Mouse (Mus musculus) stomach, embryonic 16.5 days (tissue): ENCODE data around the gene S100a1. TPM values are rescaled to one million over a fixed set of nuclear protein-coding genes. Genes with fewer than 3 reads are reported as not detected.

ENCODE experiments used
- ATAC-seq: fragments of 200-750 bp; cut with Nextera tagmentation; 2 replicates; pipeline ENCODE4 v1.8.0; 2017; ENCODE audit warnings: moderate number of reproducible peaks, moderate TSS enrichment; ENCODE audit not compliant: insufficient read depth, low FRiP score
- H3K27ac ChIP-seq: fragments of 300-500 bp; sonication (generic); 2 replicates; pipeline ENCODE4 v1.5.1; 2014; ENCODE audit warnings: low read length
- H3K27me3 ChIP-seq: fragments of 300-500 bp; sonication (generic); 2 replicates; pipeline ENCODE4 v1.6.1; 2014; ENCODE audit warnings: low read length, control low read depth, mixed read lengths; ENCODE audit not compliant: control insufficient read depth, insufficient read depth
- H3K36me3 ChIP-seq: fragments of 300-500 bp; sonication (generic); 2 replicates; pipeline ENCODE4 v1.6.1; 2014; ENCODE audit warnings: low read length; ENCODE audit not compliant: control insufficient read depth, insufficient read depth
- H3K4me1 ChIP-seq: fragments of 300-500 bp; sonication (generic); 2 replicates; pipeline ENCODE4 v1.6.1; 2014; ENCODE audit warnings: low read length, control low read depth, mixed read lengths; ENCODE audit not compliant: control insufficient read depth, insufficient read depth
- H3K4me2 ChIP-seq: fragments of 300-500 bp; sonication (generic); 2 replicates; pipeline ENCODE4 v1.6.1; 2014; ENCODE audit warnings: low read depth, low read length, mixed read lengths
- H3K4me3 ChIP-seq: fragments of 300-500 bp; sonication (generic); replicated peaks from 2 replicates; pipeline ENCODE4 v1.5.1; 2014; ENCODE audit warnings: mild to moderate bottlenecking, low read length
- H3K9ac ChIP-seq: fragments of 300-500 bp; sonication (generic); 2 replicates; pipeline ENCODE4 v1.6.1; 2014; ENCODE audit warnings: low read length
- H3K9me3 ChIP-seq: fragments of 300-500 bp; sonication (generic); replicated peaks from 2 replicates; pipeline ENCODE4 v1.6.1; 2016; ENCODE audit warnings: low read length, control low read depth; ENCODE audit not compliant: control insufficient read depth
- WGBS: fragments of 180-500 bp; shearing (Covaris S2); extraction: QIAGEN DNeasy Blood & Tissue Kit; methylation state at CpG from one replicate; pipeline ENCODE4 v1.1.7; 2014; 5-methylcytosine and 5-hydroxymethylcytosine counted together
- polyA plus RNA-seq: library from polyadenylated mRNA; unstranded; fragments of >200 nt; fragmentation: Nextera tagmentation; extraction: Ambion mirVana; gene quantifications from 2 replicates; pipeline ENCODE4 v1.2.1, GENCODE M21; 2015

Gene S100a1
- polyA plus RNA-seq, 1 experiment from 2014 or later, result 85.3 TPM

- peaks cover 16% of the 10 kb centered on the region for H3K4me1 ChIP-seq
- no peak for ATAC-seq
- H3K9me3 ChIP-seq, result no peaks in the 10 kb centered on the region
- H3K4me2 ChIP-seq, result no peak overlapping the region
- H3K27ac ChIP-seq, result no peak overlapping the region
- 89% methylated on average over 5 of the region's 5 CpGs for WGBS
- H3K9ac ChIP-seq, result no peak overlapping the region
- no peak overlapping the region for H3K4me3 ChIP-seq
- H3K27me3 ChIP-seq, result no peaks in the 10 kb centered on the region
- peaks cover 19% of the 10 kb centered on the region; the same call in 1 of the 2 replicates for H3K36me3 ChIP-seq
These were observed 9.0 kb downstream of the S100a1 start for GRCm38 (mm10) chr3:90505216-90505615.

DNA sequence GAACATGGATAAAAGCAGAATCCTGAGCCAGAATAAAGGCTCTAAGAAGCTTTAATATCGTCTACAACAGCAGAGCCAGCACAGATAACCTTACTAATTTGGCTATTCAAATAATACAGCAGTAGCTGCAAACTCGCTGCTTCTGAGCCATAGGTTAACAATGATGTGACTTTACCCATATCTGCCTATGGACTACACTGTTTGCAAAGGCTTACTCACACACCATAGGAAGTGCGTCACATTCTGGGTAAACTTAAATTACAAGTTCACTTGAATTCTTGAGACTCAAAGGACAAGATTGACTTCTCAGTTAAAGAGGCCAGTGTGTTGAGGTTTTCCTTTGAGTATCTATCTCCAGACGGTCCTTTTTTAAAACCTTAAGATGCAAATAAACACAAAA lies 10.7 kb downstream of the S100a1 start:
- Histone ChIP-seq H3K27ac (peak overlapping the region; percentile 13; the same call in 1 of the 2 replicates), H3K9me3 (no peaks in the 10 kb centered on the region), H3K9ac (no peak overlapping the region), H3K36me3 (peaks cover 25% of the 10 kb centered on the region), H3K4me3 (no peak overlapping the region), H3K4me1 (peaks cover 16% of the 10 kb centered on the region), H3K4me2 (no peak overlapping the region), H3K27me3 (no peaks in the 10 kb centered on the region)
- 64% methylated on average over 4 of the region's 4 CpGs for WGBS
- peak; percentile 80; the same call in 1 of the 2 replicates for ATAC-seq

DNA sequence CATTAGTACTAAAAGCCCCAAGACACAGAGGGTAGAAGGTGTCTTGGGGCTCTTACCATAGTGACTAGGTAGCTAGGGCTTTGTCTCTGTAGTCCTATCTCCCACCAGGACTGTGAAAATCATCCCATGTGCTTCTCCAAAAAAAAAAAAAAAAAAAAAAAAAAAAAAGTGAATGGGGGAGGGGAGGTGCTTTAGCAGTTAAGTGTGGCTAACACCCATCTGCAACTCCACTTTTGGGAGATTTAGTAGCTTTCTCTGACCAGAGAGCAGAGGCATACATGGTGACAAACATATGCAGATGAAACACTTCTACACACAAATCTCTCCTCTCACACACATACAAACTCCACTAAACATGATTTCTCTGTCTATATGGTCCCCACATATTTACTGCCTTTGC lies 16.6 kb downstream of the S100a1 start:
- Histone ChIP-seq H3K9ac (no peak overlapping the region), H3K27ac (no peak overlapping the region), H3K27me3 (no peaks in the 10 kb centered on the region), H3K4me3 (no peak overlapping the region), H3K4me2 (no peak overlapping the region), H3K36me3 (peaks cover 23% of the 10 kb centered on the region), H3K4me1 (no peaks in the 10 kb centered on the region), H3K9me3 (no peaks in the 10 kb centered on the region)
- no peak for ATAC-seq

DNA sequence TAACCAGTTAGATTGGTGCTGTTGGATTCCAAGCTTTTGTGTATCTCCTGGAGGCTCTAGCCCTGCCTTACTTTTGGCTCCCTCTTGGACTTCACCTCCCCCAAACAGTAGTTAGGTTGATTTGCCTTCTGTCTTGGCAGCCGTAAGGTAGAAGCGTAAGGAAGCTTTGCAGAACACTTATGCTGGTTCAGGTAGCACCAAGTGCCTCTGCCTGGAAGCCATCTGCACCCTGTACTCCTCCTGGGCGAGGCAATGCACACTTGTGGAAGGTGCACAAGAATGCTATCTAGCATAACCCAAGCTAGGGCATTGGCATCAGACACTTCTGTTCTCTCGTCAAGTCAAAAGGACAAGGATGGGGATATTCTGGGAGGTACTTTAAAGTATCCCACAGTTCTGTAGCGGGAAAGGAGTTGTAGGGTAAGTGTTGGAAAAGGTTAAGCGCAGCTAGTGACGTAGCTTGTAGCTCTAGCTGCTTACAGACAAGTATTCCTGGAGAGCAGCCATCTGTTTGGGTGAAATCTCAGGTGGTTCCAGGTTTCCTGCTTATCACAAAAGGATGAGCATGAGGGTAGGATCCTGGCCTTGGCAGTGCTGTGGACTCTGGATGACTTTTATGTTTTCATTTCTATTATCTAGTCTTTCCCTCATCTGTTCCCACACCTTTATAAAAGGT lies 18.2 kb downstream of the S100a1 start:
- Histone ChIP-seq H3K9ac (no peak overlapping the region), H3K36me3 (peaks cover 19% of the 10 kb centered on the region), H3K27me3 (no peaks in the 10 kb centered on the region), H3K9me3 (no peaks in the 10 kb centered on the region), H3K4me1 (no peaks in the 10 kb centered on the region), H3K4me3 (no peak overlapping the region), H3K4me2 (no peak overlapping the region), H3K27ac (0 out of 2 replicates have a peak overlapping the region, but pooled peaks have one; percentile 2)
- ATAC-seq, result no peak
- WGBS, result 85% methylated on average over 7 of the region's 7 CpGs

DNA sequence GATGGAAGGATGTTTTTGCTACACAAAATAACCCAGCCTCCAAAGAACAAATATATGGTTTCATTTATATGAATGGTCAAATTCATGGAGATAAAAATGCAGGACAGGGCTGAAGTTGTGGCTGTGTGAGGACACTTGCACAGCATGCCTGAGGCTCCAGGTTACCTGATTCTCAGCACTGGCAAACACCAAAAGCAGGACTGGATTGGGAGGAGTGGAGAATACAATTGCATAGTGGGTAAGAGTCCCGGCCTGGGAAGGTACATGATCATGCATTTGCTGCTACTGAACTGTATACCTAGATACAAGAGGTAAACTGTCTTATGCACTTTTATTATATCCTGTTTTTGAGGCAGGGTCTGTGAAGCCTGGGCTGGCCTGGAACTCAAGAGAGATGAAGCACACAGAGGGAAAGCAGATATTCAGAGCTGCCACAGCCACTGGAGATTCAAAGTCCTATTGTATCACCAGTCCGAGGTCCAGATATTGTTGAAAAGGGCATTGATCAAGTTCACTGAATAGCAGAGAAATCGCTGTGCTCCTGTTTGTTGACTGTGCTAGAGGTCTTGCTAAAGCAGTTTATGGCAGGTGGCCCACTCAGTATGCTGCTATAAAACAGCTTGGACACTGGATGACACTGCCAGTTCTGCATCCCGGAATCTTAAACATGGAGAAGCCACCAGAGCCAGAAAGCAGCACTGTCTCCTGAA lies 20.2 kb downstream of the S100a1 start:
- Histone ChIP-seq H3K4me3 (no peak overlapping the region), H3K4me1 (peaks cover 8% of the 10 kb centered on the region), H3K4me2 (no peak overlapping the region), H3K36me3 (peaks cover 17% of the 10 kb centered on the region), H3K27ac (no peak overlapping the region), H3K9me3 (no peaks in the 10 kb centered on the region), H3K9ac (no peak overlapping the region), H3K27me3 (no peaks in the 10 kb centered on the region)
- 46% methylated on average over 4 of the region's 4 CpGs for WGBS
- ATAC-seq, result no peak

DNA sequence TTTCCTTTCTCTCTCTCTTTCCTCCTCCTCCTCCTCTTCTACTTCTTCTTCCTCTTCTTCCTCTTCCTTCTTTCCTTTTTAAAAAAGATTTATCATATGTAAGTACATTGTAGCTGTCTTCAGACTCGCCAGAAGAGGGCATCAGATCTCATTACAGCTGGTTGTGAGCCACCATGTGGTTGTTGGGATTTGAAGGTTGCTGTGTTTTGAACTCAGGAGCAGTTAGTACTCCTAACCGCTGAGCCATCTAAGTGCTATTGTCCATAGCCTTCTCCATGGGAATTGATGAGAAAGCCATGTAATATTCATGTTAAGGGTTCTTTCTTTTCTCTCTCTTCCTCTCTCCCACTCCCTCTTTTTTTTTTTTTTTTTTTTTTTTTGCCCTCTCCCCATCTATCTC lies 22.8 kb downstream of the S100a1 start:
- no peak overlapping the region for H3K4me2 ChIP-seq
- ATAC-seq, result no peak
- peaks cover 8% of the 10 kb centered on the region for H3K4me1 ChIP-seq
- 34% methylated on average over 2 of the region's 2 CpGs for WGBS
- H3K27ac ChIP-seq, result no peak overlapping the region
- no peak overlapping the region for H3K9ac ChIP-seq
- peaks cover 11% of the 10 kb centered on the region for H3K36me3 ChIP-seq
- no peaks in the 10 kb centered on the region for H3K27me3 ChIP-seq
- no peaks in the 10 kb centered on the region for H3K9me3 ChIP-seq
- no peak overlapping the region for H3K4me3 ChIP-seq

GRCm38 (mm10) chr3:90490696-90491256 lies 23.4 kb downstream of the S100a1 start, which contains the start of gene Snapin:
Gene Snapin, minus strand, starts transcription at chr3:90491033.
- H3K27ac ChIP-seq, result peak within 1 kb of the TSS; percentile 84
- peak within 1 kb of the TSS; percentile 86 for H3K9ac ChIP-seq
- peak within 1 kb of the TSS; percentile 88 for H3K4me3 ChIP-seq
- H3K36me3 ChIP-seq, result peaks cover 11% of the 10 kb centered on the region
- under 1% methylated on average over 37 of the region's 37 CpGs for WGBS
- H3K4me1 ChIP-seq, result peaks cover 8% of the 10 kb centered on the region
- peak; percentile 98 for ATAC-seq
- peak within 1 kb of the TSS; percentile 80 for H3K4me2 ChIP-seq
- H3K27me3 ChIP-seq, result no peaks in the 10 kb centered on the region
- H3K9me3 ChIP-seq, result no peaks in the 10 kb centered on the region

GRCm38 (mm10) chr3:90488576-90488975 lies 25.6 kb downstream of the S100a1 start:
- Histone ChIP-seq H3K4me2 (no peak overlapping the region), H3K27me3 (no peaks in the 10 kb centered on the region), H3K4me1 (peaks cover 8% of the 10 kb centered on the region), H3K27ac (no peak overlapping the region), H3K9ac (no peak overlapping the region), H3K36me3 (peaks cover 8% of the 10 kb centered on the region), H3K9me3 (no peaks in the 10 kb centered on the region), H3K4me3 (no peak overlapping the region)
- 76% methylated on average over 6 of the region's 6 CpGs for WGBS
- ATAC-seq, result no peak

GRCm38 (mm10) chr3:90486998-90487397 lies 27.2 kb downstream of the S100a1 start:
- ATAC-seq, result no peak
- peaks cover 8% of the 10 kb centered on the region for H3K4me1 ChIP-seq
- H3K27ac ChIP-seq, result no peak overlapping the region
- H3K9me3 ChIP-seq, result no peaks in the 10 kb centered on the region
- 80% methylated on average over 5 of the region's 5 CpGs for WGBS
- no peak overlapping the region for H3K9ac ChIP-seq
- H3K4me2 ChIP-seq, result no peak overlapping the region
- H3K36me3 ChIP-seq, result peaks cover 16% of the 10 kb centered on the region
- H3K4me3 ChIP-seq, result no peak overlapping the region
- H3K27me3 ChIP-seq, result no peaks in the 10 kb centered on the region
